Mouse (Mus musculus): ENCODE measurements around the gene 4930583I09Rik. TPM values are rescaled to one million over a fixed set of nuclear protein-coding genes. Genes with fewer than 3 reads are reported as not detected.

4930583I09Rik gene
- not detected for polyA plus RNA-seq (2014; fragmentation: Illumina TruSeq; extraction: RNeasy Lipid Tissue Mini Kit (QIAGEN cat#74804); ENCODE audit: insufficient read depth, low read depth, low replicate concordance)

DNA sequence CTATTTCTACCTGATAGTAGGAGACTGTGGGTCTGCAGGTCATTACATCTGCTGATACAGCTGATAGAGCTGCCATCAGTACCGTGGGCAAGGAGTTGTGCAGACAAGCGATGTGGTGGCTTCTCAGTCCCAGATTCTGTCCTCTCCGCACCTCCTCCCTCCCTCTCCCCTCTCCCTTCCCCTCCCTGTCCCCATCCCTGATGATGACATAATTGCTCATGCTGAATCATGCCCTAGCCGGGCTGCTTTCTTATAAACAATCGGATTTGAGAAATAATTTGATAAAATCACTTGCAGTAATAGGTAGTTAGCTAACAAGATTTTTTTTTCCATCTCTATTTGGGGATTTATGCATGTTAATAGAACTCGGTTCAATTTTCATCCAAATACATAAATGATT, at the start of gene 4930583I09Rik:
4930583I09Rik (minus strand) TSS at position 144 of the 400 bp plus-strand sequence.

Other genes starting within 250 kb of the 4930583I09Rik start
- 15.4 TPM for gene Man2a1, start 235.3 kb downstream of the 4930583I09Rik start, polyA plus RNA-seq (2014; fragmentation: Illumina TruSeq; extraction: RNeasy Lipid Tissue Mini Kit (QIAGEN cat#74804); ENCODE audit: insufficient read depth, low read depth, low replicate concordance)

Measured in lung, adult 10 weeks (tissue).